Mouse (Mus musculus) R1 (cell line): ENCODE data around the gene Slc2a10.

Source experiments
- DNase-seq: peaks from one replicate; pipeline ENCODE4 v3.0.0-alpha.2; 2018; ENCODE audit warnings: low read depth, low spot score

Slc2a10 gene

DNA sequence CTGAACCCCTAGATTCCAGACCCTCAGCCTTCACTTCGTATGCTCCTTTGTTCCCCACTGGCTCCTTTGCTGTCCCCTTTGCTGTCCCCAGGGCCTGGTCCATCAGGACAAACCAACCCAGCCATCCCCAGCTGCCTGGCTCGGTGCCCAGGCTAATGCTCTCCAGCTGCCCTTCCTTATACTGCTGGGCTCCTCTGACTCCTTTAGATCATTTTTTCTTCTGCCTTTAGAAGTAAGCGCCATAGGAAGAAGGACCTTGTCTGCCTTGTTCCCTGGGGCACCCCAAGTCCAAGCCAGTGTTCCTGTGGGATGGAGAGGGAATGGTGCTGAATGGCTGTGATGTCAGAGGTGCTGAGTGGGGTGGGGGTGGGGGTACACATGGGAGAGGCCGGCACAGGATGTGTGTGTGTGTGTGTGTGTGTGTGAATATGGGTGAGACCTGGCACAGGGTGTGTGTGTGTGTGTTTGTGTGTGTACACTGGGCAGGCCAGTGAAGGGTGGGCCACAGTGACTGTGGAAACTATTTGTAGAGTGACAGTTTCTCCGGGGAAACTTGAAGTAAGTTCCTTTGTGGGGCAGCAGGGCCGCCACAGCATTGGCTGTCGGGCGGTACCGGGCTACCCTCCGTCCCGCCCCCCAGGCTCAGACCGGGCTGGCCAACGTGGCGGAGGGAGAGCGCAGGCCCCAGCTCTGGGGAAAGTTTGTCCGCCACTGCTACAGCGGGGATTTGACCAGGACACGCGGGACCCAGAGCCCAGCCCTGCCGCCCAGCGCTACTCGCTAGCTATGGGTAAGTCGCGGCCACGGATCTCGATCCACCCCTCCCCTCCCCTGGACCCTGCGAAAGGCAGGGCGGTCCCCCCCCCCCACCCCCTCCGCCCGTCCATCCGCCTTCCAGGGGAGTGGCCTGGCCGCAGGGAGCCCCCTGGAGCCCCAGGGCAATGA, at the start of gene Slc2a10:
Gene Slc2a10, plus strand, starts transcription at position 529 of the 945 bp plus-strand sequence.
- no peak for DNase-seq

DNA sequence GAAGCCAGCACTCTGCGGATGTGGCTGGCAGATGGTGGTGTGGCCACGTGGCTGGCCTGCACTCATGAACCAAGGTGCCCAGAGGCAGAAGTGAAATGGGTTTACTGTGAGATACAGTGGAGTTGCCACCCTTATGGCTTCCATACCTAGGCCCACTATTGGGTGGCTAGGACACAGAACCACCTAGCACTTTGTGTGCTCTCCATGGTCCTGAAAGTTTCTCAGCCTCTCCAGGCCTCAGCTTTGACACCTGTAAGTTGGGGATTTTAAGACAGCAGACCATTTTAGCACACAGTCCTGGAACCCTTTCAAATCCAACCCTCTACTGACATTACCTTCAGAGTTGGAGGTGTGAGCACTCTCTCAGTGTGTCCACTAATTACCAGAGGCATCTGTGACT, 46.9 kb upstream of the Slc2a10 start:
- DNase-seq = peak; percentile 64

DNA sequence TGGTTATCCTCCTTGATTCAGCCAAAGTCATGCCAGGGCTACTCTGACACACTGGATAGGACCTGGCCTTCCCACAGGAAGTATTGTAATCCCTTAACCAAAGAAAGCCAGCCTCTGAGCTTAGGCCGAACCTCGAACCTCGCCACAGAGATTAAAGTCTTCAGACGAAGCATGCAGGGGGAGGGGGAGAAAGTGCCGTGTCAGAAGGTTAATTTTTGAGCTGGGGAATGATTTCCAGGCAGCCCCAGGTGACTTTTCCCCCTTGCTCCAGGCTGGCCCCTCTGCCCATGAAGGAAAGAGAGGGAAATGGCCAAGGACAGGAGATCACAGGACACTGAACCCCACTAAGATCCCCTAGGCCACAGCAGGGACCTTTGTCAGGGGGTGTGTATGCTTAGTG, 45.4 kb upstream of the Slc2a10 start:
- DNase-seq = no peak

- DNase-seq = no peak
These were observed 43.9 kb upstream of the Slc2a10 start for GRCm38 (mm10) chr2:165459663-165460062.

DNA sequence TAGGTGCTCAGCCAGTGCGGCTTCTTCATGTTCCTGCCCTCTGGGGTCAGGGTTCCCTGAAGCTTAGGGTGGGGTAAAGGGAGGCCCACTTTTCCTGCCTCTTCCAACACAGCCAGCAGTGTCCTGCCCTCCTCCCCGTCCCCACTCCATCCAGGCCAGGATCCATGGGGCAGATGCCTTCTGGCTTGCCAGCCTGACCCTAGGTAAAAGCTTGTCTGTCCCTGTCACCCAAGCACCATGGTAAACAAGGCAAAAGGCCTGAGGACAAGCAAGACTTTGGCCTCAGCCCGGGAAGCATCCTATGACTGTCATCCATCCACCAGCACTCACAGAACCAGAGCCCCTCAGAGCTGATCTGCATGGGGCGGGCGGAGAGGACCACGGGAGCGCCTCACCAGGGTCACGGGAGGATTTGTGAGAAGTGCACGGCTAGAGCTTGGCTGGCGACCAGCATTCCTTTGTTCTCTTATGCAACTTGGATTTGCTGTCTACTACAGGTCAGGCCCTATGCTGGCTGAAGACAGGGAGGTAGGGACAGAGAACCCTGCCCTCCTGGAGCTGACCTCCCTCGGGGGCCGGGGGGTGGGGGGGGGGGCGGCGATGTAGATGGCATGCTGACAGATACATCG, 35.6 kb upstream of the Slc2a10 start:
- no peak for DNase-seq

DNA sequence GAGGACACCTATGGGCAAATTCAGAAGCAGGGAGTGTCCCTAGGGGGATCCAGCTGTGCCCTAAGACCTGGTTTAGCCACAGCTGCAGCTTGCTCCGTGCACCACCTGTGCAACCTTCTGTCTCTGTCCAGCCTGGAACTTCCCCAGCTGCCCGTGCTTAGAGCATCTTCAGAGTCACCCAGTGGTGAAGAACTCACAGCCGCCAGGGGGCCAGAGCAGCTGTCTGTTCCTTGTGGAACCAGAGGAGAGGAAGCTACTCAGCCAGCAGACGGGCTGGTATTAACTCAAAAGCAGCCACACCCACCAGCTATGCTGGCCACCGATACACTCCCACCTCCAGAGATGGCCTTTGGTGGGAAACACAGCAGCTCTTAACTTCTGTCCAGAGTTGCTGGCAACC, 33.4 kb upstream of the Slc2a10 start:
- peak; percentile 30 for DNase-seq

GRCm38 (mm10) chr2:165471943-165472342, 31.6 kb upstream of the Slc2a10 start:
- DNase-seq = no peak

GRCm38 (mm10) chr2:165473003-165473402, 30.6 kb upstream of the Slc2a10 start, which contains the start of gene Slc13a3:
Gene Slc13a3 (minus strand): TSS chr2:165473230.
- DNase-seq = no peak

GRCm38 (mm10) chr2:165475412-165475811, 28.2 kb upstream of the Slc2a10 start:
- DNase-seq = no peak

DNA sequence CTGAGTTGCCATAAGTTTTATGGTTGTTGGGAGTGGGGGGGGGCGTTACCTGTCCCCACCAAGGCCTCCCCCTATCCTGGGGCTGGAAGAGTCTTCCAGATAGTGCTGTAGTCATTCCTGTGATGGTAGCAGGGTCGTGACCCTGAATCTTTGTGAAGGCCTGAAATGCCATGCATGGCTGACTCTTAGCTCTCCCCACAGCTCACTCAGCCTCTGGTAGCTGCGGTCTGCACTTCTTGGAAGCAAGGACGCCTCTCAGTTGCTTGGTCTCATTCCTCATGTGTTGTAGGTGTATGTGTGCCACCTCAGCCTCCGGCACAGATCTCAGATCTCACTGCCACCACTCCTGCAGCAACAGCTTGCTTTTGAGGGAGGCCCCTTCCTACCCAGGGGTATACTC, 27.7 kb upstream of the Slc2a10 start:
- no peak for DNase-seq

- no peak for DNase-seq
These were observed 21.6 kb upstream of the Slc2a10 start for GRCm38 (mm10) chr2:165482003-165482402.

GRCm38 (mm10) chr2:165484152-165484551, 19.4 kb upstream of the Slc2a10 start:
- DNase-seq = no peak

DNA sequence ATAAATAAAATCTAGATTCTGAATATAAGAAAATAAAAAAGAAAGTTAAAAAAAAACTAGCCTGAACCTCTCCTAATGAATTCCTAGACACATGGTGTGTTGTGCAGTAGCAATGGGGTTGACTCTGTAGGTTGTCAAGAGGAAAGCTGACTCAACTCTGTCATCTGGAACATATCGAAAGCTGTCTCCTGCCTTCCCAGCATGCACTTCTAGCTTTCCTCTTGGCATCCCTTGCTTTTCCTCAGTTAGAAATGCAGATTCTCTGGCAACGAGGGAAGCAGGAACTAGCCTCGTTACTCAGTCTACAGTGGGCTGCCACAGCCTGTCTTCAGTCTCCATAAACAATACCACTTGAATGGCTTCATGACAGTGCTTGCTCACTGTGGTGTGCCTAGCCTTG, 17.8 kb upstream of the Slc2a10 start:
- no peak for DNase-seq

DNA sequence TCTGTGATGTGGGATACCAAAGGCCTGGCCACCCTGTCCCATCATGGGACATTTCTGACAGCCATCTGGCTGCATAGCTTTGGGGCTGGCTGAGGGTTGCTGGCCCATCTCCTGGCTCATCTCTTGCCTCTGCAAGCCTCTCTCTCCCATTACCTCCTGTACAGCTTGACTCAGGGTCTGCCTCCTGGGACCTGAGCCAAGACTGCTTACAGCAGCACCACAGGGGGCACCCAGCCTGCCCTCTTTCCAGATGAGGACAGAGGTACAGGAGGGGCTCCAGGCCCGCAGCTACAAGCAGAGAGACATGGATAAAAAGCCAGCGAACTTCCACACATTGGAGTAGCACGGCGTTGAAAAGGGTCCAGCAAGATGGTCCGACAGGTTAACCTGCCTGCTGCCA, 17.2 kb upstream of the Slc2a10 start:
- DNase-seq = no peak

DNA sequence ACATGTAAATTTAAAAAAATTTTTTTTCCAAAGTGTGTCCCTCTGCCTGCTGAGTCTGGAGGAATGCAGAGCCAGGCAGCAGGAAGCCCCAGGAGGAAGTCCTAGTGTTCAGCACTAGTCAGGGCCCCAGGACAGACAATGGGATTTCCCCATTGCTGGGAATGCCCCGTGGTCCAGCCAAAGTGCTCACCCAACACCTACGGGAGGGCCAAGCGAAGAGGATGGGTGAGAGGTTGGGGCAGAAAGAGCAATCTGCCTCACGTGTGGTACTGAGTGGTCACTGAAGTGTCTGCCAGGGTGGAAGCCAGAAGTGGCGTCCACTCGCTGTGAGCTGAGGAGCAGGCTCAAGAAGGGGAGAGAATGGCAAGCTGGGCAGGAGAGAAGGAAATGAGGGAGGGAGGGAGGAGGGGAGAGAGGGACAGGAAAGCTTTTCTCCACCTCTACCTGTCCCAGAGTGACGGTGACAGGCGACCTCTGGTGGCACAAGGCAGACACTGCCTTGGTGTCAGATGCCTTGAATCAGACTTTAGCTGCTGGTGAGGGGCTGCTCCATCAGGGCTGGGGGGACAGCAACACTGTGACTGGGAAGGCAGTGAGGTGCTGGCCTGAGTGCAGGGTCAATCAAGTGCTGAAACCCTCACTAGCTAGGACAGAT, 16.6 kb upstream of the Slc2a10 start:
- DNase-seq = peak; percentile 52

GRCm38 (mm10) chr2:165492648-165493553, 10.7 kb upstream of the Slc2a10 start, which contains the start of gene Trp53rka:
Gene Trp53rka (minus strand): TSS chr2:165493324.
- DNase-seq = peak; percentile 85

- peak; percentile 39 for DNase-seq
These were observed 9.9 kb upstream of the Slc2a10 start for GRCm38 (mm10) chr2:165493587-165494210.

DNA sequence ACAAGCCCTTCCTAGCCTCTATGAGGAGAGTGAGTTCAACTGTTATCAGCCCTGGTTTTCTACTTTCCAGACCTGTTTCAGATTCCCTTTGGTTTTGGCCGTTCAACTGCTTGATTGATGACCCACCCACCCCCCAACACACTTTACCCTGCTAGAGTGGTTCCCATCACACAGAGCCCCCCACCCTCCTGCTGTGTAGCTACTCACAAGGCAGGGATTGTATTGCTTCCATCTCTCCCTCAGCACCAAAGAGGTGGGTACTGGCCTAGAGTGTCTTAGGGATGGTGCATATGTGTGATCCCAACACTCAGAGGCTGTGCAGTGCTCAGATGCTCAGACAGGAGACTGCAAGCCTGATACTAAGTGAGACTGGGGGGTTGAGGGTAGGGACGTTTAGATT, 9.1 kb upstream of the Slc2a10 start:
- DNase-seq = no peak

DNA sequence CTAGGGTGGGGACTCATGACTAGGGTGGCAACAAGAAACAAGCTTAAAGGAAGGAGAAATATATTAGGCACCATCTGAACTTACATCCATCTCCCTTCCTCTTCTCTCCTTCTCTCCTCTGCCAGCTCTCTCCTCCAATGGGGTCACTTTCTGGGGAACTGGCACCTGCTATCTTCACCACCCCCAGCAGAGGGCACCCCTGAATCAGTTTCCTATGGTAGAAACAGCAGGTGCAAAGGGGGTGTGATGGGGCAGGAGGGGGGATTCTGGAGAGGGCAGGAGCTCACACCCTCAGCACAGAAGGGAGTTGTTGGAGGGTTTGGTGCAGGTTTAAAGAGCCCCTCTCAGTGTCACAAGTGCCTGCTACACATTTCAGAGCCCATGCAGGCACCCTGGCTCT, 7.3 kb upstream of the Slc2a10 start:
- peak; percentile 60 for DNase-seq

DNA sequence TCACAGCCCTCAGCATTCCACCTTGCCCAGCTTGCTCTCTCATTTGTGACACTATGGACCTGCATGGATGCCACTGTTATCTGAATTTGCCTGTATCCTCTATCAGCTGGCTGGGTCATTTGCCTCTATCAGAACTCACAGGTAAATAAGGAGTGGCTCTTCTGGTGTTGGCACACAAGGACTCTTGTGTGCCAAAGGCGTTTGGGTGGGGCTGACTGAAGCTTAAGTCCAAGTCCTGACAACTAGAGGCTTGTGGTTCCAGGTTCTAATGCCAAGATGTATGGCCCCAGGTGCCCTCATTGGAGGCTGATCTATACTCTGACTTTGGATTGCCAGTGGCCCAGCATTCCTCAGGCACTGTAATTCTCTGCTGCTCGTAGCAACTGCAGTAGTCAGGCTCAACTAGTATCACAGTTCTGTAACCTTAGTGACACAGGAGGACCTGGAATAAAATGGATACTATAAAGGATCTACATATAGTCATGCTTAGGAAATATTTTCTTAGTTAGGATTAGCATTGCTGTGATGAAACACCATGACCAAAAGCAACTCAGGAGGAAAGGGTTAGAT, 5.8 kb upstream of the Slc2a10 start:
- DNase-seq = no peak
